Mouse (Mus musculus) lung, embryonic 14.5 days (tissue): ENCODE measurements at regions not wholly inside any gene's neighbourhood (a gene's known extent, or its start where the extent isn't known, plus 50 kb on each side); places are given as distances from the start of the nearest gene placed in this dataset.
A peak's percentile ranks its signal among the peaks of the same experiment; 100 is the strongest.

ENCODE experiments used
- ATAC-seq: fragments of 200-750 bp; cut with Nextera tagmentation; 2 replicates; pipeline ENCODE4 v1.8.0; 2017; ENCODE audit warnings: mild to moderate bottlenecking, moderate TSS enrichment, moderate library complexity; ENCODE audit not compliant: insufficient read depth
- DNase-seq: peaks from one replicate; pipeline ENCODE4 v3.0.0-alpha.2; 2015
- H3K27ac ChIP-seq: fragments of 300-500 bp; sonication (generic); 2 replicates; pipeline ENCODE4 v1.5.1; 2014; ENCODE audit warnings: low read depth, mild to moderate bottlenecking, moderate library complexity
- H3K27me3 ChIP-seq: fragments of 300-500 bp; sonication (generic); 2 replicates; pipeline ENCODE4 v1.6.1; 2014; ENCODE audit warnings: low read length, control low read depth; ENCODE audit not compliant: insufficient read depth
- H3K36me3 ChIP-seq: fragments of 300-500 bp; sonication (generic); 2 replicates; pipeline ENCODE4 v1.6.1; 2014; ENCODE audit warnings: control low read depth; ENCODE audit not compliant: insufficient read depth
- H3K4me1 ChIP-seq: fragments of 300-500 bp; sonication (generic); 2 replicates; pipeline ENCODE4 v1.6.1; 2014; ENCODE audit warnings: antibody characterized with exemption, control low read depth; ENCODE audit not compliant: insufficient read depth
- H3K4me2 ChIP-seq: fragments of 300-500 bp; sonication (generic); 2 replicates; pipeline ENCODE4 v1.6.1; 2014; ENCODE audit warnings: mild to moderate bottlenecking
- H3K4me3 ChIP-seq: fragments of 300-500 bp; sonication (generic); 2 replicates; pipeline ENCODE4 v1.5.1; 2014; ENCODE audit warnings: low read depth, low read length
- H3K9ac ChIP-seq: fragments of 300-500 bp; sonication (generic); 2 replicates; pipeline ENCODE4 v1.6.1; 2014
- H3K9me3 ChIP-seq: fragments of 300-500 bp; sonication (generic); 2 replicates; pipeline ENCODE4 v1.6.1; 2016; ENCODE audit warnings: low read depth, low read length, control low read depth
- CTCF ChIP-seq: IDR thresholded peaks from 2 replicates; pipeline ENCODE4 v1.5.1; 2016; ENCODE audit warnings: antibody characterized with exemption, low read depth
- WGBS: fragments of 180-500 bp; shearing (Covaris S2); extraction: QIAGEN DNeasy Blood & Tissue Kit; methylation state at CpG from one replicate; pipeline ENCODE4 v1.1.7; 2014; 5-methylcytosine and 5-hydroxymethylcytosine counted together

DNA sequence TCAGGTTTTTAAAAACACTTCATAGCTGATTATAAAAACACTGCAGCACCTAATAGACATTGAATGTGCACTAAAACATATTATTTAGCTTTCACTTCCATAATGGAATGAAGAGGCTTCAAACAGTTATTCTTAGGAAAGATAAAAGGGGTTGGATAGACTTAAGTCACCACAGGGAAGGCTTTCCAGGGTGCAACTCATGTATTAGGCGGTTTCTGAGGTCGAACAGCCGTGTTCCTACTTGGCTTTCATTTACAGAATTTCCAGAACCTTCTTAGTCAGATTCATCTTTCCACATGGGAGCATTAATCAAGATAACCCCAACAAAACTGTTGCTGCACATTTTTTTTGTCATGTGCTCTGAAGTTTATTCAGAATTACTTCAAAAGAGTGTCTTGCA is 279.8 kb upstream of the Tle1 start:
- 18% methylated on average over 3 of the region's 3 CpGs for WGBS
- H3K36me3 ChIP-seq: no peaks in the 10 kb centered on the region
- DNase-seq (peak; percentile 79), ATAC-seq (peak; percentile 87)
- no peak overlapping the region for H3K4me2 ChIP-seq
- H3K9me3 ChIP-seq: no peaks in the 10 kb centered on the region
- no peaks in the 10 kb centered on the region for H3K4me1 ChIP-seq
- H3K27me3 ChIP-seq: no peaks in the 10 kb centered on the region
- H3K4me3 ChIP-seq: no peak overlapping the region
- H3K9ac ChIP-seq: no peak overlapping the region
- no peak for TF ChIP-seq CTCF
- H3K27ac ChIP-seq: no peak overlapping the region

DNA sequence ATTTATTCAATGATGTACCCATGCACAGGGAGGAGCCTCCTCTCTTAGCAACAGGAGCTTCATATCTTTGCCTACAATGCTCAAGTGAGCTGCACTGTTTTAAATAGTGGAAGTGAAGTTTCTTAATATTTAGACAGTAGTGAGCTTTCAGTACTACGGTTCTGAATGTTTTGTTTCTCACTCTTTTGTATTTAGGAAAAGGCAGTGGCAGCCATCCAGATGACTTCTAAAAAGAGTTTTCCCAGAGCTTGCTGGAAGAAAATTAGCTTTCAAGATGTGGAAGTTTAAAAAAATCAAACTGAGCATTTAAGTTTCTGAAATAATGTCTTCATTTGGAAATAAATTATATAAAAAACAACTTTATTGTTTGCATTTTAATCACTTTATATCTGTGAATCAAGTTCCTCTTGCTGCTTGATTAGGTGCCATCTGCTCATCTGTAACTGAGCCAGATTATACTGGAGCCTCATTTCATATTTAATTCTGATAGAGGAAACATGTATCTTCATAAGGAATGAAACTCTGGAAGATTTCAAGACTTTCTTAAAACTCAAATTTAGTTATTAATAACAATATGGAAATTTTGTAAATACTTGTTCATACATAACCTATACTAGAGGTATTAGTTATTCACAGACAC is 268.6 kb upstream of the Tle1 start:
- no peaks in the 10 kb centered on the region for H3K27me3 ChIP-seq
- H3K4me2 ChIP-seq: no peak overlapping the region
- H3K9ac ChIP-seq: no peak overlapping the region
- H3K4me1 ChIP-seq: no peaks in the 10 kb centered on the region
- ATAC-seq (no peak), DNase-seq (peak; percentile 73)
- WGBS: 28% methylated on average over 1 of the region's 1 CpGs
- no peak overlapping the region for H3K27ac ChIP-seq
- no peak for TF ChIP-seq CTCF
- no peak overlapping the region for H3K4me3 ChIP-seq
- no peaks in the 10 kb centered on the region for H3K36me3 ChIP-seq
- H3K9me3 ChIP-seq: no peaks in the 10 kb centered on the region

DNA sequence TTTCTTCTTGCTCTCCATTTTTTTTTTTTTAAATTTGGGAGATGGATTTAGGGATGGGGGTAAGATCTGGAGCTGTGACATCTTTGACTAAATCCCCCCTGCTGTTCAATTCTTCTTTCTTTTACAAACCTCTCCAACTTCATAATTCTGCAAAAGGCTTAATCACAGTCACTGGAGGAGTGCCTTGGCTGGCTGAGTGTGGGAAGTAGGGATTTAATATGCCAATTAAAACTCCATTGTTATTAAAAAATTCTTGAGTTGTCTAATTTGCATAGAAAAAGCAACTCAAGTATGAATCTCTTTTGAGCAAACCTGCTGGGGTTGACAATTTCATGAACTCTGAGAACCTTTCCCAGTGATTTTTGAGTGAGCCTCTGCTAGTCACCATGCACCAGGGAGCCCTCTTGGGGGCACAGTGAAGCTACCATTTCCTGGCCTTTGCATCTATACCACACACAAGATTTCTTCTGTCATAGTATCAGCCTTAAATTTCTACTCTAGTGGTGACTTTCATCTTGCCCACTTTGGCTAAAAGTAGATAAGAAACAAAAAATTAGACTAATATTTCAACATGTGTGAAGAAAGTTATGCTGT is 243.6 kb upstream of the Tle1 start:
- DNase-seq (no peak), ATAC-seq (no peak)
- no peak overlapping the region for H3K27ac ChIP-seq
- H3K9ac ChIP-seq: no peak overlapping the region
- H3K27me3 ChIP-seq: no peaks in the 10 kb centered on the region
- no peak overlapping the region for H3K4me2 ChIP-seq
- no peaks in the 10 kb centered on the region for H3K4me1 ChIP-seq
- H3K9me3 ChIP-seq: no peaks in the 10 kb centered on the region
- no peak for TF ChIP-seq CTCF
- H3K36me3 ChIP-seq: no peaks in the 10 kb centered on the region
- H3K4me3 ChIP-seq: no peak overlapping the region

DNA sequence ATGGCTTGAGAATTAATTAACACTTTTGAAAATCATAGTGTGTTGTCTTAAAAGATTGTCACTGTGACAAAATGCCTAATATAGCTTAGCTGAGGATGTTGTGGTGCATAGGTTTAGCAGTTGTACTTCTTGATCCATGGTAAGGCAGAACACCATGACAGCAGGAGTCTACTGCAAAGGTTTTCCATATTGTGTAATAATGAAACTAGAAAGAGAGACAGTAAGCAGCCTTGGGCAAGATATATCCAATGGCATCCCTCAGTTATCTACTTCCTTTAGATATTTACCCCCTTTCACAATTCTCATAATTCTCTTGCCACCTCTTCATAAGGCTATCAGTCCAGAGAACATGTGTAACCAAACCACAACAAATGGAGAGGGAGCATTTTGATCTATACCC is 236.6 kb upstream of the Tle1 start:
- no peak overlapping the region for H3K9ac ChIP-seq
- no peaks in the 10 kb centered on the region for H3K9me3 ChIP-seq
- H3K27me3 ChIP-seq: no peaks in the 10 kb centered on the region
- TF ChIP-seq CTCF: no peak
- no peak for DNase-seq
- no peaks in the 10 kb centered on the region for H3K36me3 ChIP-seq
- no peak overlapping the region for H3K4me2 ChIP-seq
- no peak overlapping the region for H3K27ac ChIP-seq
- no peaks in the 10 kb centered on the region for H3K4me1 ChIP-seq
- no peak for ATAC-seq
- no peak overlapping the region for H3K4me3 ChIP-seq

DNA sequence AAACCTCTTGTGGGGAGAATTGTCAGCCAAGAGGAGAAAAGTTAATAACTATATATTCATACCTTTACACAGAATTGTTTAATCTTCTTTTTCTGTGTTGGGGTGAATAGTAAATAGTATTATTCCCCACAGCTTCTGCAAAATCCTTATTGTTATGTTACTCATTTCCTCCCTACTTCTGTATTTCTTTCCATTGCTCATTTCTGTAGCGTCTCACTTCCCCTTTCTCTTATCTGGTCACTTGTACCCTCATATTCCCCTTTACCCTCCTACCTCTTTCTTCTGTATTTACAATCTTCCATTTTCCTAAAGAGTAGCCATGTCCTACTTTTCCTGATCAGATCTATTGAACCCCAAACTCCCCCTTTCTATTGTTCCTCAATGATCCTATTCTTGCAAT is 224.6 kb upstream of the Tle1 start:
- no peak for ATAC-seq
- no peak for DNase-seq
- Histone ChIP-seq H3K27ac (no peak overlapping the region), H3K36me3 (no peaks in the 10 kb centered on the region), H3K4me2 (no peak overlapping the region), H3K9me3 (no peaks in the 10 kb centered on the region), H3K4me1 (no peaks in the 10 kb centered on the region), H3K27me3 (no peaks in the 10 kb centered on the region), H3K9ac (no peak overlapping the region), H3K4me3 (no peak overlapping the region)
- TF ChIP-seq CTCF: no peak
- 70% methylated on average over 1 of the region's 1 CpGs for WGBS

DNA sequence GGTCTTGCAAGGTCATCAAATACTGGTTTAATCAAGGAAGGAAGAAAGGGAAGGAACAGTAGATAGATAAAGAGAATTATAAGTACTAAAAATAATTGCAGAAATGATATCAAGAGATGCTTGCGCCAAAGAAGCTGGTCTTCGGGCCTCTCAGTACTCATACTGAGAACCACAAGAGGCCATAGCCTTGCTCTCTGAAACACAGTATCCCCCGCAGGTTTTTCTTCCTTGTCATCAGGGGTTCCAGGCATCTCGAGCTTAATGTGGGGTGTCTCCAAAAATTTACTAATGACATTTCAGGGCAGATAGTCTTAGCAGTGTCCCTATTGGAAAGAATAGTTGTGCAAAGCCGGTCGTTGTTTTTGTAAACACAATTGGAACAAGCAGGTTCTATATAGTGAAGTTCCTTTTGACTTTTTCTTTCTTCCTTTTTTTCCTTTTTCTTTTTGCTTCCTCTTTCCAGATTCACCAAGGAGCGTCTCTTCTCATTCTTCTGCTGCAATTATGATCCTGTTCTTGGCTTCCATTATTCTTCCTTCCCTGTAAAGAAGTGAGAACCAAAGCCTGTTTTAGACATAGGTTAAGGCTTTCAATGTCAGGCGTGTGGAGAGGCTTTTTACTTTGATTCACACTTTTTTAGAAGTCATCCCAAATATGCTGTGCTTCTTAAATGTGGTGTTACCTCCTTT is 211.5 kb upstream of the Tle1 start:
- no peaks in the 10 kb centered on the region for H3K9me3 ChIP-seq
- no peak overlapping the region for H3K4me3 ChIP-seq
- H3K9ac ChIP-seq: no peak overlapping the region
- 88% methylated on average over 8 of the region's 8 CpGs for WGBS
- H3K4me2 ChIP-seq: no peak overlapping the region
- ATAC-seq (no peak), DNase-seq (no peak)
- no peaks in the 10 kb centered on the region for H3K27me3 ChIP-seq
- H3K4me1 ChIP-seq: no peaks in the 10 kb centered on the region
- no peak overlapping the region for H3K27ac ChIP-seq
- no peak for TF ChIP-seq CTCF
- no peaks in the 10 kb centered on the region for H3K36me3 ChIP-seq

DNA sequence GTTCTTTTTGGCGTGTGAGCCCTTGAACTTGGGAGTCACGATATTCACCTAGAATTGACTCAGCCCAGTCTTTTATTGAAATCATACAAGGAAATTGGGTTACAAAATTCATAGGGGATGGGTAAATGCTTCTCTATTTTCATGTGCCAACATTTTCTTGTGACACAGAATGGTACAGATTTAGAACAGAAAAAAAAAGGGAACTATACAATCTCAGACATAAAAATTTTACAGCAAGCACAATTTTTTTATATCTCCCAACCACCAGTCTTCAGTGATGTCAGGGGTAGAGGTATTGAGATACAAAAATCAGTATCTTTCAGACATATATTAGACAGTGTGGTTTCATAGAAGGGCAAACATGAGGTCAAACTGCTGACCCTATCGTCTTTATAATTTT is 210.6 kb upstream of the Tle1 start:
- Histone ChIP-seq H3K4me2 (no peak overlapping the region), H3K27me3 (no peaks in the 10 kb centered on the region), H3K9ac (no peak overlapping the region), H3K27ac (no peak overlapping the region), H3K9me3 (no peaks in the 10 kb centered on the region), H3K36me3 (no peaks in the 10 kb centered on the region), H3K4me3 (no peak overlapping the region), H3K4me1 (no peaks in the 10 kb centered on the region)
- ATAC-seq (no peak), DNase-seq (no peak)
- WGBS: 92% methylated on average over 3 of the region's 3 CpGs
- TF ChIP-seq CTCF: no peak
